Mouse (Mus musculus): Measurements from ENCODE around the gene Slc23a3. TPM values are rescaled to one million over a fixed set of nuclear protein-coding genes. Genes with fewer than 3 reads are reported as not detected.

The Slc23a3 gene
- polyA plus RNA-seq (2014; fragmentation: Nextera tagmentation; extraction: Ambion mirVana), result 0.23 and 0.42 TPM in 2 replicates

DNA sequence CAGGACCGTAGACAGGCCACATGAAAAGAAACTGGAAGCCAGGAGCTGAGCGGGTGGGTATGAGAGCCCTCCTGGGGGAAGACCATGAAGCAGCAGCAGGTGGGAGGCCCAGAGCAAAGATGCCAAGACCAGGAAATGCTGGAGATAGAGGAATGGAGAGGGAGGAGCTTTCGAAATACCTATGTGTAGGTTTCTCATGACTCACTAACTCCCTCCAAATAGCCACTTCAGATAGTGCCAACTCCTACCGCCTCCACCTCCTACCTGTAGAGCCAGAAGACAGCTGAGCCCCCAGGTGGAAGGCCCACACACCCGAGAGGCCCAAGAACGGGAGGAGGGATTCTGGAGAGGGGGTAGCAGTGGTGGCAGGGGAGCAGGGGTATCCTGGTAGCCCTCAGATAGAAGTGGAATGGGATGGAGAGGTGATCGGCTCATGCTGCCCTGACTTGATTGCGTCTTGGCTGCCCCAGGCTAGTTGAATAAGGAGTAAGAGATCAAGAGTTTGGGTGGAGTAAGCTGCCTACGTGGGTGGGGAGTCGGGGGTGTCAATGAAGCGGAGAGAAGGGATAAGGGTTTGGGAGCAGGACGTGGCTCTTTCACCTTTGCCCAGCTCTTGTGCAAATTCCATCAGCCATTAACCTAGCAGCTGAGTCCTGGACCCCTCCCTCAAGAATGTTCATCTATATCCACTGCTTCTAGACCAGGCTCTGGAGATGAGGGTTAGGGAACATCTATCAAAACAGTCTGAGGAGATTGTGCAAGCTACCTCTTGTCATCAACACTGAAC is at the start of gene Slc23a3:
Gene Slc23a3 (minus strand): TSS at position 470 of the 787 bp plus-strand sequence.
- Histone ChIP-seq H3K4me2 (no peak within 1 kb of the TSS), H3K9me3 (ENCODE audit: control insufficient read depth, low read length) (no peaks in the 10 kb centered on the region), H3K4me1 (replicated peaks; ENCODE audit: control insufficient read depth, insufficient read depth, low read length) (peaks cover 32% of the 10 kb centered on the region), H3K36me3 (ENCODE audit: control insufficient read depth, insufficient read depth, low read length) (peaks cover 13% of the 10 kb centered on the region), H3K4me3 (ENCODE audit: low read depth, low read length) (no peak within 1 kb of the TSS), H3K27ac (ENCODE audit: low read depth, low read length) (no peak within 1 kb of the TSS), H3K9ac (ENCODE audit: low read depth, low read length) (no peak within 1 kb of the TSS), H3K27me3 (replicated peaks; ENCODE audit: control insufficient read depth, insufficient read depth, low read length) (no peaks in the 10 kb centered on the region; the same call in 1 of the 2 replicates)
- ATAC-seq (replicated peaks; ENCODE audit: low FRiP score) (no peak), DNase-seq (ENCODE audit: low spot score) (no peak)
- 63% methylated on average over 12 of the region's 12 CpGs for WGBS

DNA sequence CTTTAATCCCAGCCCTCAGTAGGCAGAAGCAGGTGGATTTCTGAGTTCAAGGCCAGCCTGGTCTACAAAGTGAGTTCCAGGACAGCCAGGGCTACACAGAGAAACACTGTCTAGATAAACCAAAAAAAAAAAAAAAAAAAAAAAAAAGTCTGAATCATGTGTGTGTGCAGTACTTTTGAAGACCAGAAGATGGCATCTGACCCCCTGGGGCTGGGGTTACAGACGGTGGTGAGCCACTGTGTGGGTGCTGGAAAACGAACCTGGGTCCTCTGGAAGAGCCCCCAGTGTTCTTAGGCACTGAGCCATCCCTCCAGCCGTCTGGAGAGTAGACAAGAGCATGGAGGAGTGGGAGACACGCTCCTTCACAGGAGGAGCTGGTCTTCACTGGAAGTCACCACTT is 48.5 kb upstream of the Slc23a3 start:
- DNase-seq (ENCODE audit: low spot score) (no peak), ATAC-seq (replicated peaks; ENCODE audit: low FRiP score) (no peak)
- H3K36me3 ChIP-seq (ENCODE audit: control insufficient read depth, insufficient read depth, low read length), result peaks cover 35% of the 10 kb centered on the region
- H3K9me3 ChIP-seq (ENCODE audit: control insufficient read depth, low read length), result no peaks in the 10 kb centered on the region
- H3K27me3 ChIP-seq (replicated peaks; ENCODE audit: control insufficient read depth, insufficient read depth, low read length), result no peaks in the 10 kb centered on the region
- H3K4me1 ChIP-seq (replicated peaks; ENCODE audit: control insufficient read depth, insufficient read depth, low read length), result peaks cover 18% of the 10 kb centered on the region
- H3K9ac ChIP-seq (ENCODE audit: low read depth, low read length), result no peak overlapping the region
- no peak overlapping the region for H3K27ac ChIP-seq (ENCODE audit: low read depth, low read length)
- no peak overlapping the region for H3K4me3 ChIP-seq (ENCODE audit: low read depth, low read length)
- WGBS, result 75% methylated on average over 4 of the region's 4 CpGs
- H3K4me2 ChIP-seq, result no peak overlapping the region

DNA sequence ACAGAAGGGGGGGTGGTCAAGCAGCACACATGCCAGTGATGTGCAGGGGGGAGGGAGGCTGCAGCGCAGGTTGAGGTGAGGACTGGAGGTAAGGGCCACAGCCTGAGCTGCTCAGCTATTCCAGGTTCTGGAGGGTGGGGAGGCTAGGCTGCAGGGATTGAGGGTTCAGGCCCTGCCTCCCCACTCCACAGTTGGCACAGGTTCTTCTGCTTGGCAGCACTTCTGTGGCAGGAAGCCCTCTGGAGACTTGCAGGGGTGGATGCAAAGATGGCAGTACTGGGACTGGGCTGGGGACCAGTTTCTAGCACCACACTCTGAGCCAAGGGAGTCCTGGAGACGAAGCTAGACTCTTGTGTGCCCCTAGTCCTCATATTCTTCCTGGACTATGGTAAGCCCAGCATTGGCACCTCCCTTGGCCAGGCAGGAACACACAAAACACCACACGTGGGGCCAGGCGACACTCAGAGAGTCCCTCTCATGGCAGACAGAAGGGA is 47.7 kb upstream of the Slc23a3 start:
- H3K9me3 ChIP-seq (ENCODE audit: control insufficient read depth, low read length), result no peaks in the 10 kb centered on the region
- ATAC-seq (replicated peaks; ENCODE audit: low FRiP score), result no peak
- DNase-seq (ENCODE audit: low spot score), result no peak
- 86% methylated on average over 4 of the region's 4 CpGs for WGBS
- H3K27me3 ChIP-seq (replicated peaks; ENCODE audit: control insufficient read depth, insufficient read depth, low read length), result no peaks in the 10 kb centered on the region
- H3K27ac ChIP-seq (ENCODE audit: low read depth, low read length), result no peak overlapping the region
- no peak overlapping the region for H3K4me3 ChIP-seq (ENCODE audit: low read depth, low read length)
- no peak overlapping the region for H3K4me2 ChIP-seq
- H3K9ac ChIP-seq (ENCODE audit: low read depth, low read length), result no peak overlapping the region
- peaks cover 18% of the 10 kb centered on the region for H3K4me1 ChIP-seq (replicated peaks; ENCODE audit: control insufficient read depth, insufficient read depth, low read length)
- H3K36me3 ChIP-seq (ENCODE audit: control insufficient read depth, insufficient read depth, low read length), result peaks cover 33% of the 10 kb centered on the region

DNA sequence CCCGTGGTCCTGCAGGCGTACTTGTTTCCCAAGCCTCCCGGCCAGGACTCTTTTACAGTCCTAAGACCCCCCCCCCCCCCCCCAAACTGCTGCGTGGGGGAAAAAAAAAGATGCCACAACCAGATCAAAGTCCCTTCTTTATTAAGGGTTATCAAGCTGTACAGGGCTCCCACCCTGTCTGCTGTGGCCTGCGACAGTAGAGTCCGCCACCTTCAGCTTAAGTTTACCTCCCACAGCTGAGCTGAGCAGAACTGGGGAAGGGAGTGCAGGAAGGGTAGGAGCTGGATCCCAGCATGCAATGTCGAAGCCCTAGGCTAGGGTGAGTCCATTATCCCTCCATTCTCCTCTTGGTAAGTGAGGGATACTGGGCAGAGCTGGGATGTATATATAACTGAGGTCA is 47.1 kb upstream of the Slc23a3 start:
- Histone ChIP-seq H3K36me3 (ENCODE audit: control insufficient read depth, insufficient read depth, low read length) (peaks cover 29% of the 10 kb centered on the region), H3K27me3 (replicated peaks; ENCODE audit: control insufficient read depth, insufficient read depth, low read length) (no peaks in the 10 kb centered on the region), H3K9me3 (ENCODE audit: control insufficient read depth, low read length) (no peaks in the 10 kb centered on the region), H3K9ac (ENCODE audit: low read depth, low read length) (peak overlapping the region; percentile 47), H3K4me2 (peak overlapping the region; percentile 98), H3K4me1 (replicated peaks; ENCODE audit: control insufficient read depth, insufficient read depth, low read length) (peaks cover 18% of the 10 kb centered on the region), H3K27ac (ENCODE audit: low read depth, low read length) (peak overlapping the region; percentile 79), H3K4me3 (ENCODE audit: low read depth, low read length) (peak overlapping the region; percentile 81)
- DNase-seq (ENCODE audit: low spot score) (no peak), ATAC-seq (replicated peaks; ENCODE audit: low FRiP score) (no peak)
- 33% methylated on average over 7 of the region's 7 CpGs for WGBS

DNA sequence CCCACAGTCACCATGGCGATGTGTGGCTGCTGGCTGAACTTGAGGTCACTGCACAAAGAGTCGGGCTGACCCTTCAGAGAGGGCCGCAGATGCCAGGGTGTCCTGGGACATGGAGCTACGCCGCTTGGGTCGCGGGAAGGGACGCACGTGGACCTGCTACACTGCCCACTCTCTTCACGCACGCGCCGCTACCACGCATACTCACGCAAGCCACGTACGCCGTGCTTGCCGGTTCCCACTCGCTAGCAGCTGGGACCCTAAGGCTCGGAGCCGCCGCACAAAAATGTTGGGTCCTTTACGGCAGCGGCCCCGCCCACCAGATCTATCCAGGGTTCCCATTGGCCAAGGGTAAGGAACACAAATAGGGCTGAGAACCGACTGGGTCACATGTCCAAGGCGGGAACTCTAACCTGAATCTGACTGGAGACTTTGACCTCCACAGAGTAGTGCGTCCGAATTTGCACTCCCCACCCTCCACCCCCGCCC is 46.5 kb upstream of the Slc23a3 start, which contains the start of gene Abcb6:
Gene Abcb6 (minus strand): TSS at position 288 of the 486 bp plus-strand sequence.
- WGBS, result under 1% methylated on average over 31 of the region's 31 CpGs
- ATAC-seq (replicated peaks; ENCODE audit: low FRiP score) (peak; percentile 87), DNase-seq (ENCODE audit: low spot score) (peak; percentile 88)
- Histone ChIP-seq H3K9me3 (ENCODE audit: control insufficient read depth, low read length) (no peaks in the 10 kb centered on the region), H3K27ac (ENCODE audit: low read depth, low read length) (peak within 1 kb of the TSS; percentile 98), H3K4me2 (peak within 1 kb of the TSS; percentile 98), H3K27me3 (replicated peaks; ENCODE audit: control insufficient read depth, insufficient read depth, low read length) (no peaks in the 10 kb centered on the region), H3K4me3 (ENCODE audit: low read depth, low read length) (peak within 1 kb of the TSS; percentile 81), H3K36me3 (ENCODE audit: control insufficient read depth, insufficient read depth, low read length) (peaks cover 30% of the 10 kb centered on the region), H3K4me1 (replicated peaks; ENCODE audit: control insufficient read depth, insufficient read depth, low read length) (peaks cover 18% of the 10 kb centered on the region), H3K9ac (ENCODE audit: low read depth, low read length) (peak within 1 kb of the TSS; percentile 77)

DNA sequence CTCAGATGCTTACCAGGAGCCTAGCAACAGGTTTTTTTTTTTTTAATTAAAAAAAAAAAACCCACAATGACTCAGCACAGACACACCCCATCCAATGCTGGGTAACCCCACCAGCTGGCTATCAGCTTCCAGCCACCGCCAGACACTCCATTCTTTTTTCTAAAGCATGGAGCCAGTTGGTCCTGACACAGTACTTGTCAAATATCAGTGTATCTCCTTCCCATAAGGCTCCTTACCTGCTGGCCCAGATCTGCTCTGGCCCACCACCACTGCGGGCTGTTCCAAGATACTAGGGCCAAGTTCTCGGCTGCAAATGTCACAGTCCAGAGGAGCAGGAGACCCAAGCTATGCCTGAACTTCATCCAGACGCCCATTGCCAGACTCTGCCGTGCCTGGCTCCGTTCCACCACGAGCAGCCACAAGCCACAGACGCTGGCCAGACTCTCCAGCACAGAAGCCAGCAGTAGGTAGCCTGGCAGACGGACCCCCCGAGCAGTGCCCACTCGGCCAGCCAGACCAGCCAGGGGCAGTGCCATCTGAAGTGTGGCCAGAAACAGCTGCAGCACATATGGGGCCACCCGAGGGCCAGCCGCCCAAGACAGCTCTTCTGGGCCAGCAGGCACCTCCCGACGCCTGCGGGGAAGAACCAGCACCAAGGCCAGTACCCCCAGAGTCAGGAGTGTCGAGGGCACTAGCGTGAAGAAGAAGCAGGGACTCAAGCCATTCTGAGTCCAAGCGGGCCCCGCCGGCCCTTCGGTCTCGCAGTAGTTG is 45.8 kb upstream of the Slc23a3 start:
- Histone ChIP-seq H3K9me3 (ENCODE audit: control insufficient read depth, low read length) (no peaks in the 10 kb centered on the region), H3K36me3 (ENCODE audit: control insufficient read depth, insufficient read depth, low read length) (peaks cover 25% of the 10 kb centered on the region), H3K27me3 (replicated peaks; ENCODE audit: control insufficient read depth, insufficient read depth, low read length) (no peaks in the 10 kb centered on the region), H3K4me1 (replicated peaks; ENCODE audit: control insufficient read depth, insufficient read depth, low read length) (peaks cover 18% of the 10 kb centered on the region), H3K4me3 (ENCODE audit: low read depth, low read length) (peak overlapping the region; percentile 81), H3K27ac (ENCODE audit: low read depth, low read length) (peak overlapping the region; percentile 98), H3K4me2 (peak overlapping the region; percentile 98), H3K9ac (ENCODE audit: low read depth, low read length) (peak overlapping the region; percentile 77)
- 7% methylated on average over 23 of the region's 23 CpGs for WGBS
- ATAC-seq (replicated peaks; ENCODE audit: low FRiP score) (peak; percentile 79), DNase-seq (ENCODE audit: low spot score) (peak; percentile 62)

DNA sequence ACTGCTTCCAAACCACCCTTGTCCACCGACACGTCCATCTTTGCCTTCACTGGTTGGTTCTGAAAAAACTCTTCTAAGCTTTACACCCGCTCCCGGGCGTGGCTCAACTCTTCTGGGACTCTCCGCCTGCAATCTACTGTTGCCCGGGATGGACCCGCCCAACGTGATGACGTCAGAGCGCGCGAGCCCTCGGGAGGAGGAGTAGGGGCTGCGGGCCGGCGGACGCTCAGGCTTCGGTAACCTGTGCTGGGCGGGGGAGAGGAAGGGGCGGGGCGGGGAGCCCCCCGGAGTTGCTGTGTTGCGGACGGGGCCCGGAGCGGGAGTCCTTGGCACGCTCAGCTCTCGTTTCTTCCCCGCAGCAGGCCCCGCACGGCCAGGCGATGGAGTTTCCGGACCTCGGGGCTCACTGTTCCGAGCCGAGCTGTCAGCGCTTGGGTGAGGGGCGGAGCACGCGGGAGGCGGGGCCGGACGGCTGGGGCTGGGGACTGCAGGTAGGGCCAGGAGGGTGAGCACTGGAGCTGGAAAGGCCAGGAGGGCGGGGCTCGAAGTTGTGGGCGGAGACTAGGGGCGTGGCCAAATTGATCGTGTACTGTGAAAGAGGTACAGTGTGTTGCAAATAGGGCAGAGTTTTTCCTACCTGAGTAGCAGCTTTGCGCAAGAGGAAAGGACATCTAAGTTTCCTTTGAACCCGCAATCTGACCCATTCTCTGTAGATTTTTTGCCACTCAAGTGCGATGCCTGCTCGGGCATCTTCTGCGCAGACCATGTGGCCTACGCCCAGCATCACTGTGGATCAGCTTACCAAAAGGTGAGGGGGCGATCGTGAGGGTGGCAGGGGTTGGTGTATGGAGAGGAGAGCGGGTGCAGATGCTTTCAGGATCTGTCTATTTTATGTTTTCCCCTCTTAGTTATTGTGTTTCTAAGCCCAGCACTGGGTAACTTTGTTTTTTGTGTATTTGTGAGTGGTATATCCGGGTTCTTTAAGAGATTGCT is 35.1 kb upstream of the Slc23a3 start, which contains the start of gene Zfand2b:
Gene Zfand2b (plus strand): TSS at position 175 of the 993 bp plus-strand sequence.
- no peaks in the 10 kb centered on the region for H3K27me3 ChIP-seq (replicated peaks; ENCODE audit: control insufficient read depth, insufficient read depth, low read length)
- ATAC-seq (replicated peaks; ENCODE audit: low FRiP score) (peak; percentile 97), DNase-seq (ENCODE audit: low spot score) (peak; percentile 99)
- peaks cover 20% of the 10 kb centered on the region for H3K36me3 ChIP-seq (ENCODE audit: control insufficient read depth, insufficient read depth, low read length)
- H3K27ac ChIP-seq (ENCODE audit: low read depth, low read length), result peak within 1 kb of the TSS; percentile 90
- WGBS, result 1% methylated on average over 59 of the region's 59 CpGs
- peak within 1 kb of the TSS; percentile 79 for H3K4me3 ChIP-seq (ENCODE audit: low read depth, low read length)
- peaks cover 8% of the 10 kb centered on the region for H3K4me1 ChIP-seq (replicated peaks; ENCODE audit: control insufficient read depth, insufficient read depth, low read length)
- H3K9me3 ChIP-seq (ENCODE audit: control insufficient read depth, low read length), result no peaks in the 10 kb centered on the region
- H3K9ac ChIP-seq (ENCODE audit: low read depth, low read length), result peak within 1 kb of the TSS; percentile 81
- peak within 1 kb of the TSS; percentile 78 for H3K4me2 ChIP-seq
